In genomic region chr10:127081996-127082620, GRCm38 (mm10) we compare ENCODE assay signal across 10 mouse cellular contexts. TPM values are rescaled to one million over a fixed set of nuclear protein-coding genes. Genes with fewer than 3 reads are reported as not detected.
DNase-seq lines count a peak whose midpoint lies in the region; ATAC-seq and TF ChIP-seq lines count a peak whose summit lies in the region.
"Had no signal": no experiment of that assay in that cellular context is flagged by ENCODE, and none has a peak within 500 bp of the region (broad histone marks: within the 10 kb centered on the region; RNA-seq: fewer than 3 reads in every experiment).

No protein-coding gene starts in this region.

- H3K4me3 ChIP-seq in liver, adult 2 months (ENCODE audit: insufficient read depth, low read depth, low read length): no peak overlapping the region
- peak overlapping the region; percentile 79 for H3K4me3 ChIP-seq in forebrain, embryonic 16.5 days (replicated peaks; ENCODE audit: low read length)
- no peak overlapping the region for H3K4me3 ChIP-seq in liver, embryonic 13.5 days (replicated peaks)
- no peak overlapping the region for H3K4me3 ChIP-seq in stomach, embryonic 15.5 days (replicated peaks)
- H3K4me3 ChIP-seq: megakaryocyte, embryonic 14.5 days had no signal

- H3K9ac ChIP-seq in liver, adult 2 months (ENCODE audit: low read depth, low read length): peak overlapping the region; percentile 17; the same call in 1 of the 2 replicates
- peak overlapping the region; percentile 83; the same call in 1 of the 2 replicates for H3K9ac ChIP-seq in forebrain, embryonic 16.5 days (replicated peaks; ENCODE audit: low read depth, low read length)
- no peak overlapping the region for H3K9ac ChIP-seq in liver, embryonic 13.5 days
- no peak overlapping the region for H3K9ac ChIP-seq in stomach, embryonic 15.5 days

- intact Hi-C loops in gastrocnemius, postnatal 14 days (cut with DNase I; ENCODE audit: low total_unique reads): no loop called here

- TF ChIP-seq POLR2A in liver, adult 2 months (IDR thresholded peaks at IDR 0.05; ENCODE audit: extremely low read depth, insufficient read depth, low read length): no peak

- peak overlapping the region; percentile 88 for H3K4me2 ChIP-seq in forebrain, embryonic 16.5 days (ENCODE audit: low read length)
- H3K4me2 ChIP-seq in liver, embryonic 13.5 days: peak overlapping the region; percentile 50; the same call in 1 of the 2 replicates
- peak overlapping the region; percentile 50; the same call in 1 of the 2 replicates for H3K4me2 ChIP-seq in stomach, embryonic 15.5 days

- no peaks in the 10 kb centered on the region for H3K9me3 ChIP-seq in forebrain, embryonic 16.5 days (ENCODE audit: control insufficient read depth, low read length)
- H3K9me3 ChIP-seq in liver, embryonic 13.5 days (replicated peaks): no peaks in the 10 kb centered on the region
- no peaks in the 10 kb centered on the region for H3K9me3 ChIP-seq in stomach, embryonic 15.5 days

- H3K27me3 ChIP-seq in liver, adult 2 months (ENCODE audit: control insufficient read depth, insufficient read depth, low read length): no peaks in the 10 kb centered on the region
- H3K27me3 ChIP-seq in forebrain, embryonic 16.5 days (replicated peaks; ENCODE audit: control insufficient read depth, insufficient read depth, low read length): peaks cover 11% of the 10 kb centered on the region
- H3K27me3 ChIP-seq in liver, embryonic 13.5 days: peaks cover 68% of the 10 kb centered on the region
- H3K27me3 ChIP-seq in stomach, embryonic 15.5 days (replicated peaks): peaks cover 60% of the 10 kb centered on the region
- H3K27me3 ChIP-seq: megakaryocyte, embryonic 14.5 days had no signal

- peaks cover 30% of the 10 kb centered on the region for H3K4me1 ChIP-seq in liver, adult 2 months (ENCODE audit: control insufficient read depth, insufficient read depth, low read length)
- H3K4me1 ChIP-seq in forebrain, embryonic 16.5 days (replicated peaks; ENCODE audit: control insufficient read depth, insufficient read depth, low read length): peaks cover 39% of the 10 kb centered on the region
- peaks cover 56% of the 10 kb centered on the region for H3K4me1 ChIP-seq in liver, embryonic 13.5 days (replicated peaks)
- peaks cover 47% of the 10 kb centered on the region for H3K4me1 ChIP-seq in stomach, embryonic 15.5 days

- peak overlapping the region; percentile 53 for H3K27ac ChIP-seq in liver, adult 2 months (replicated peaks; ENCODE audit: insufficient read depth, low read depth, low read length)
- H3K27ac ChIP-seq in forebrain, embryonic 16.5 days (ENCODE audit: low read length): no peak overlapping the region
- no peak overlapping the region for H3K27ac ChIP-seq in liver, embryonic 13.5 days
- H3K27ac ChIP-seq in stomach, embryonic 15.5 days: no peak overlapping the region

- peak; percentile 93 for DNase-seq in liver, adult 2 months (ENCODE audit: extremely low read depth, low read depth, low spot score)
- no peak for DNase-seq in liver
- DNase-seq in liver, embryonic 13.5 days: no peak
- DNase-seq in gastrocnemius, postnatal 14 days: no peak
- no peak for DNase-seq in thymus, postnatal 10 days (ENCODE audit: low spot score in 2 of 2)
- no peak for DNase-seq in right cerebral cortex, adult 18-20 months
- DNase-seq: kidney, adult 11 months had no signal

- H3K36me3 ChIP-seq in liver, adult 2 months (ENCODE audit: control insufficient read depth, insufficient read depth, low read length): no peaks in the 10 kb centered on the region
- no peaks in the 10 kb centered on the region for H3K36me3 ChIP-seq in forebrain, embryonic 16.5 days (ENCODE audit: control insufficient read depth, insufficient read depth)
- H3K36me3 ChIP-seq in liver, embryonic 13.5 days: no peaks in the 10 kb centered on the region; the same call in 1 of the 2 replicates
- no peaks in the 10 kb centered on the region for H3K36me3 ChIP-seq in stomach, embryonic 15.5 days

- ATAC-seq in forebrain, embryonic 16.5 days: 0 out of 2 replicates have a peak, but pooled peaks have one; percentile 14
- ATAC-seq in liver, embryonic 13.5 days (ENCODE audit: low read depth): no peak
- ATAC-seq in stomach, embryonic 15.5 days (ENCODE audit: insufficient read depth, low FRiP score, low read depth): no peak

- no peaks in the 10 kb centered on the region; the same call in 1 of the 2 replicates for H3K79me2 ChIP-seq in liver, adult 2 months (ENCODE audit: control insufficient read depth, insufficient read depth, low read length)

- whole genome bisulfite sequencing in liver, adult 2 months: 14% methylated on average over 8 of the region's 8 CpGs
- WGBS in forebrain, embryonic 16.5 days: 29% methylated on average over 8 of the region's 8 CpGs
- WGBS in liver, embryonic 13.5 days (ENCODE audit: insufficient replicate concordance): 49% methylated on average over 8 of the region's 8 CpGs
- WGBS in stomach, embryonic 15.5 days: 26% methylated on average over 8 of the region's 8 CpGs

- no peak for TF ChIP-seq CTCF in liver, adult 2 months (IDR thresholded peaks at IDR 0.05; ENCODE audit: low read depth, low read length)

RNA-seq across cellular contexts. Expression of gene Agap2, which starts 7.0 kb away (rescaled TPM):
- 0.28 and 0.81 TPM in 2 replicates for total RNA-seq in liver, adult 2 months (2014; rRNA removed)
- polyA plus RNA-seq in liver, adult 2 months (2012; rRNA removed): 0.44 and 0.55 TPM in 2 replicates
- 2.2 and 4.7 TPM in 2 replicates for polyA plus RNA-seq in forebrain, embryonic 16.5 days (2015; fragmentation: Nextera tagmentation; extraction: Ambion mirVana)
- 0.41 and 0.85 TPM in 2 replicates for polyA plus RNA-seq in liver, embryonic 13.5 days (2015; fragmentation: Nextera tagmentation; extraction: Ambion mirVana)
- 0.28 and 0.67 TPM in 2 replicates for polyA plus RNA-seq in stomach, embryonic 15.5 days (2015; fragmentation: Nextera tagmentation; extraction: Ambion mirVana)
- 1 to 10 TPM; 3.4 to 6.7 TPM for total RNA-seq in gastrocnemius, postnatal 14 days (2021)

RNA-seq across cellular contexts. Expression of gene Tspan31, which starts 12.0 kb away (rescaled TPM):
- 269 and 278 TPM in 2 replicates for total RNA-seq in liver, adult 2 months (2014; rRNA removed)
- polyA plus RNA-seq in liver, adult 2 months (2012; rRNA removed): 268 and 298 TPM in 2 replicates
- 119 and 120 TPM in 2 replicates for polyA plus RNA-seq in forebrain, embryonic 16.5 days (2015; fragmentation: Nextera tagmentation; extraction: Ambion mirVana)
- polyA plus RNA-seq in liver, embryonic 13.5 days (2015; fragmentation: Nextera tagmentation; extraction: Ambion mirVana): 69.4 and 77.7 TPM in 2 replicates
- 154 and 163 TPM in 2 replicates for polyA plus RNA-seq in stomach, embryonic 15.5 days (2015; fragmentation: Nextera tagmentation; extraction: Ambion mirVana)
- total RNA-seq in gastrocnemius, postnatal 14 days (2021): 10 to 100 TPM; 26.5 to 31.6 TPM

RNA-seq across cellular contexts. Expression of gene Cdk4, which starts 18.8 kb away (rescaled TPM):
- 37.9 and 41.3 TPM in 2 replicates for total RNA-seq in liver, adult 2 months (2014; rRNA removed)
- polyA plus RNA-seq in liver, adult 2 months (2012; rRNA removed): 54.3 and 58.7 TPM in 2 replicates
- polyA plus RNA-seq in forebrain, embryonic 16.5 days (2015; fragmentation: Nextera tagmentation; extraction: Ambion mirVana): 1,494 and 1,664 TPM in 2 replicates
- polyA plus RNA-seq in liver, embryonic 13.5 days (2015; fragmentation: Nextera tagmentation; extraction: Ambion mirVana): 645 and 664 TPM in 2 replicates
- 1,443 and 1,450 TPM in 2 replicates for polyA plus RNA-seq in stomach, embryonic 15.5 days (2015; fragmentation: Nextera tagmentation; extraction: Ambion mirVana)
- total RNA-seq in gastrocnemius, postnatal 14 days (2021): 10 to 100 TPM; 62.5 to 84.0 TPM

RNA-seq across cellular contexts. Expression of gene March9, which starts 22.1 kb away (rescaled TPM):
- total RNA-seq in liver, adult 2 months (2014; rRNA removed): 0.09 and 0.34 TPM in 2 replicates
- polyA plus RNA-seq in liver, adult 2 months (2012; rRNA removed): 0.44 and 0.52 TPM in 2 replicates
- 5.3 and 6.6 TPM in 2 replicates for polyA plus RNA-seq in forebrain, embryonic 16.5 days (2015; fragmentation: Nextera tagmentation; extraction: Ambion mirVana)
- 0.07 TPM in 1 of 2 replicates, not detected in the other for polyA plus RNA-seq in liver, embryonic 13.5 days (2015; fragmentation: Nextera tagmentation; extraction: Ambion mirVana)
- 0.79 and 1.2 TPM in 2 replicates for polyA plus RNA-seq in stomach, embryonic 15.5 days (2015; fragmentation: Nextera tagmentation; extraction: Ambion mirVana)
- total RNA-seq in gastrocnemius, postnatal 14 days (2021): 1 to 10 TPM in 1 of 2 experiments, under 1 TPM in 1; 0.82 to 1.2 TPM

RNA-seq across cellular contexts. Expression of gene Cyp27b1, which starts 34.1 kb away (rescaled TPM):
- total RNA-seq in liver, adult 2 months (2014; rRNA removed): not detected in 2 replicates
- 0.05 TPM in 2 replicates for polyA plus RNA-seq in liver, adult 2 months (2012; rRNA removed)
- 0.20 and 0.26 TPM in 2 replicates for polyA plus RNA-seq in forebrain, embryonic 16.5 days (2015; fragmentation: Nextera tagmentation; extraction: Ambion mirVana)
- not detected in 2 replicates for polyA plus RNA-seq in liver, embryonic 13.5 days (2015; fragmentation: Nextera tagmentation; extraction: Ambion mirVana)
- 0.17 and 0.32 TPM in 2 replicates for polyA plus RNA-seq in stomach, embryonic 15.5 days (2015; fragmentation: Nextera tagmentation; extraction: Ambion mirVana)
- under 1 TPM; 0.10 to 0.16 TPM for total RNA-seq in gastrocnemius, postnatal 14 days (2021)

Comparison
In these comparisons a context has a peak if more than half of its experiments do, and no peak if none do; other contexts are left out.
1. H3K9ac ChIP-seq: peak in liver, adult 2 months (single experiment) and forebrain, embryonic 16.5 days (single experiment); none in liver, embryonic 13.5 days (single experiment) and stomach, embryonic 15.5 days (single experiment).
2. RNA of gene Cdk4, which starts 18.8 kb away (polyA plus RNA-seq): 1,494 to 1,664 TPM in forebrain, embryonic 16.5 days, 1,443 to 1,450 TPM in stomach, embryonic 15.5 days and 645 to 664 TPM in liver, embryonic 13.5 days; 54.3 to 58.7 TPM in liver, adult 2 months; every median in the first group is over 10 times any median in the second.
3. Peak in every context shown above with its lines, with median percentiles within 50 percentile points of each other: H3K4me2 ChIP-seq.